Mouse (Mus musculus) hindbrain, embryonic 13.5 days (tissue): ENCODE results near the gene Acss2. TPM values are rescaled to one million over a fixed set of nuclear protein-coding genes. Genes with fewer than 3 reads are reported as not detected.

Experiments
- ATAC-seq: fragments of 200-750 bp; cut with Nextera tagmentation; 2 replicates; pipeline ENCODE4 v1.8.0; 2017; ENCODE audit warnings: moderate TSS enrichment; ENCODE audit not compliant: low FRiP score
- H3K27ac ChIP-seq: fragments of 300-500 bp; sonication (generic); 2 replicates; pipeline ENCODE4 v1.5.1; 2015; ENCODE audit warnings: inconsistent platforms, mild to moderate bottlenecking, moderate library complexity
- H3K27me3 ChIP-seq: fragments of 300-500 bp; sonication (generic); 2 replicates; pipeline ENCODE4 v1.6.1; 2015; ENCODE audit warnings: mild to moderate bottlenecking, inconsistent platforms
- H3K36me3 ChIP-seq: fragments of 300-500 bp; sonication (generic); 2 replicates; pipeline ENCODE4 v1.6.1; 2015; ENCODE audit warnings: mild to moderate bottlenecking, inconsistent platforms
- H3K4me1 ChIP-seq: fragments of 300-500 bp; sonication (generic); replicated peaks from 2 replicates; pipeline ENCODE4 v1.6.1; 2015; ENCODE audit warnings: inconsistent platforms
- H3K4me2 ChIP-seq: fragments of 300-500 bp; sonication (generic); 2 replicates; pipeline ENCODE4 v1.6.1; 2015; ENCODE audit warnings: inconsistent platforms, mild to moderate bottlenecking, moderate library complexity
- H3K4me3 ChIP-seq: fragments of 300-500 bp; sonication (generic); 2 replicates; pipeline ENCODE4 v1.5.1; 2015; ENCODE audit warnings: mild to moderate bottlenecking, inconsistent platforms
- H3K9ac ChIP-seq: fragments of 300-500 bp; sonication (generic); 2 replicates; pipeline ENCODE4 v1.6.1; 2015; ENCODE audit warnings: mild to moderate bottlenecking, inconsistent platforms
- H3K9me3 ChIP-seq: fragments of 300-500 bp; sonication (generic); 2 replicates; pipeline ENCODE4 v1.6.1; 2016; ENCODE audit warnings: inconsistent platforms
- WGBS: fragments of 180-500 bp; shearing (Covaris S2); methylation state at CpG from one replicate; pipeline ENCODE4 v1.1.7; 2015; 5-methylcytosine and 5-hydroxymethylcytosine counted together
- polyA plus RNA-seq: library from polyadenylated mRNA; unstranded; fragments of >200 nt; fragmentation: Nextera tagmentation; extraction: Ambion mirVana; gene quantifications from 2 replicates; pipeline ENCODE4 v1.2.1, GENCODE M21; 2015

Acss2 gene
- polyA plus RNA-seq: 26.6 and 29.0 TPM in 2 replicates

DNA sequence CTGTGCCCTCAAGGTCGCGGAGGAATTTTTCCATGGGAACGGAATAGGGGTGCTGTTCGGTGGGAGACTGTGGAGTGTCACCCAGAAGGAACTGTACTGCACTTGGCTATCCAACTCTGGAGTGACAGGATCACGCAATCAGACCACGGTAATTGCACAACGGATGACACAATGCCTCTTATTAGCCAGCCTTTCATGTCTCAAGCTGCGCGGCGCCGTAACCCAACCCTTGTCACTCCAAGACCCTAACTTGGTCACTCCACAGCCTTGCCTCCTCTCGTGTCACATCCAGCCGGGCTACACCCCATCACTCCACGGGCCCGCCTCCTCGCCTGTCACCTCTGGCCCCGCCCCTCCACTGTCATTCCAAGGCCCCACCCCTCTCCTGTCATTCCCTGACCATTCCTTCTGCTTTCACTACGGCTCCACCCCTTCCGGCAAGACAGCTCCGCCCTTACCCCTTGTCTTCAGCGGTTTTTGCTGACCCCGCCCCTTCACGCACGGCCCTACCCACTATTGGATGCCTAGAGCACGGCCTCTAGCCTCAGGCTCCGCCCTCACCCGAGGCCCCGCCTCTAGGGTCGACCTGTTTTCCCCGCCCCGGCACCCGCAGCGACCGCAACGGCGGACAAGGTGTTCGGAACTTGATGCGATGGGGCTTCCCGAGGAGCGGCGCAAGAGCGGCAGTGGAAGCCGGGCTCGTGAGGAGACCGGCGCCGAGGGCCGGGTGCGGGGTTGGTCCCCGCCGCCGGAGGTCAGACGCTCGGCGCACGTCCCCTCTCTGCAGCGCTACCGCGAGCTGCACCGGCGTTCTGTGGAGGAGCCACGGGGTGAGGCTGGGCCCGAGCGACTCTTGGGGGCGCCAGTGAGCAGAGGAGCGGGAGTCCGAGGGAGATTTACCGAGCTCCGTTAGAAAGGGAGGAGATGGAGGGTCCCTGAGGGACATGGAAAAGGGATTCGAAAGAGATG is at the start of gene Acss2, which contains the start of gene Ggt7:
Gene Acss2 (plus strand): TSS at position 494 of the 969 bp plus-strand sequence.
Gene Ggt7 (minus strand): TSS at position 783 of the 969 bp plus-strand sequence.
- Histone ChIP-seq H3K4me3 (peak within 1 kb of the TSS; percentile 66), H3K9me3 (no peaks in the 10 kb centered on the region), H3K36me3 (no peaks in the 10 kb centered on the region), H3K4me1 (peaks cover 29% of the 10 kb centered on the region), H3K4me2 (peak within 1 kb of the TSS; percentile 76), H3K27ac (peak within 1 kb of the TSS; percentile 85), H3K27me3 (no peaks in the 10 kb centered on the region), H3K9ac (peak within 1 kb of the TSS; percentile 75)
- peak; percentile 98 for ATAC-seq
- WGBS: 3% methylated on average over 70 of the region's 70 CpGs

- WGBS: under 1% methylated on average over 52 of the region's 71 CpGs
- Histone ChIP-seq H3K9me3 (no peaks in the 10 kb centered on the region), H3K4me1 (peaks cover 37% of the 10 kb centered on the region), H3K9ac (peak overlapping the region; percentile 96), H3K36me3 (no peaks in the 10 kb centered on the region), H3K27me3 (no peaks in the 10 kb centered on the region), H3K4me2 (peak overlapping the region; percentile 84), H3K4me3 (peak overlapping the region; percentile 88), H3K27ac (peak overlapping the region; percentile 95)
- ATAC-seq: peak; percentile 70
Measured at GRCm38 (mm10) chr2:155472671-155473569, 44.8 kb upstream of the Acss2 start.

DNA sequence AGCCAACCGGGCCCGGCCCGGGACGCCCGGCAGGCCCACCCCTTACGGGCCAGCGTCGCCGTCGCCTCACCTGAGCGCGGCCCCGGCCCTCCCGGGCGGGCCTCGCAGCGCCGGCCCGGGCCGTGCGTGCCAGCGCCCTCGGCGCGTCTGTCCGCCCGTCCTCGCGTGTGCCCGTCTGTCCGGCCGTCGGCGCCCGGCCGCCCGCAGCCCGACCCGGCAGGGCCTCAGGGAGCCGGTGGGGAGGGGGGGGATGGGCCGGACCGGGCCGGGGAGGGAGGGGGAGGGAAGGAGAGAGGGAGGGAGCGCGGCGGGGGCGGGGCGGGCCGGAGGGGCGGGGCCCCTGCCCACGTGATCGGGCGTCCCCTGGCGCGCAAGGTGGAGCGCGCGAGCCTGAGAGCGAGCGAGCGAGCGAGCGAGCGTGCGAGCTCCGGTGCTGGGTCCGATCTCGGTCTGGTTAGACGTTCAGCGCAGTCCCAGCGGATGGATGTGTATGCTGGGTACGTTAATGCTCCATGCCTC is 44.1 kb upstream of the Acss2 start, which contains the start of gene Ncoa6:
Gene Ncoa6 (minus strand): TSS at position 325 of the 519 bp plus-strand sequence.
- peak; percentile 88 for ATAC-seq
- Histone ChIP-seq H3K9me3 (no peaks in the 10 kb centered on the region), H3K4me2 (peak within 1 kb of the TSS; percentile 84), H3K27ac (peak within 1 kb of the TSS; percentile 95), H3K27me3 (no peaks in the 10 kb centered on the region), H3K4me1 (peaks cover 37% of the 10 kb centered on the region), H3K36me3 (no peaks in the 10 kb centered on the region), H3K9ac (peak within 1 kb of the TSS; percentile 96), H3K4me3 (peak within 1 kb of the TSS; percentile 88)
- WGBS: under 1% methylated on average over 51 of the region's 72 CpGs

DNA sequence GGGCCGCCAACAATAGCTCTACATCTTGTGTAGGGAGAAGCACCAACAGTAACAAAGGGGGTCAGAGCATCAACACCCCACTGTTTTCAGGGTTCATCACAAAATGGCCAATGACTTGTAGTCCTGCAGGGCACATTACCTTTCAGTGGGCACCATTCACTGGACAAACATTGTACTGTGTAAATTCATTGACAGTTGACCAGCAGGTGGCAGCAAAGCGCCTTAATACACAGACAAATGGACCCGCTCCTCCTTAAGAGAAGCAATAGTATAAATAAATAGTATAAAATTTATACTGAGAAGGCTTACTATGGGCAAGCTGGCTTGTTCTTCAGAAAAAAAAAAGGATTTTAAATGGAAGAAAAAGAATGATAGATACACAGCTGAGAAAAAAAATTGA is 35.7 kb upstream of the Acss2 start:
- Histone ChIP-seq H3K27ac (no peak overlapping the region), H3K4me2 (no peak overlapping the region), H3K27me3 (no peaks in the 10 kb centered on the region), H3K9me3 (no peaks in the 10 kb centered on the region), H3K9ac (no peak overlapping the region), H3K4me1 (no peaks in the 10 kb centered on the region), H3K36me3 (no peaks in the 10 kb centered on the region), H3K4me3 (no peak overlapping the region)
- 50% methylated on average over 3 of the region's 3 CpGs for WGBS
- ATAC-seq: no peak

- no peak overlapping the region for H3K9ac ChIP-seq
- H3K4me2 ChIP-seq: no peak overlapping the region
- H3K36me3 ChIP-seq: peaks cover 69% of the 10 kb centered on the region
- H3K4me3 ChIP-seq: no peak overlapping the region
- WGBS: 87% methylated on average over 6 of the region's 6 CpGs
- no peaks in the 10 kb centered on the region for H3K27me3 ChIP-seq
- H3K9me3 ChIP-seq: no peaks in the 10 kb centered on the region
- no peak for ATAC-seq
- H3K27ac ChIP-seq: no peak overlapping the region
- no peaks in the 10 kb centered on the region for H3K4me1 ChIP-seq
Measured at GRCm38 (mm10) chr2:155490998-155491397, 26.8 kb upstream of the Acss2 start.

DNA sequence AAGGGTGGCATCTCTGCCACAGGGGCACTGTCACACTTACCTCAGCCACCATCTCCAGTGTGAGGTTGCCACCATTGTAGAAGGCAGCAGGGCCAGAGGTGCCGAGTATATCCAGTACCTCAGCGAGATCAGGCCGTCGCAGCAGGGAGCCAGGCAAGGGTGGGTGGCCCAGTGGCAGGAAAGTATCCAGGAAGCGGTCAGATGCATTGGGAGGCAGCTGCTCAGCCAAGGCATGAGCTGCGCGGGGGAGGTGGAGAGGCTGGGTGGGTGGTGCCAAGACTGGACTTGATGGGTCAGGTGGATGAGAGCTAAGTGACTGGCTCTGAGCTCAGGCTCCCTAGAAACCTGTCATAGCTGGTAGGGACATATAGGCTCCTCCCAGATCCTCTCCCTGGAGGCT is 15.2 kb upstream of the Acss2 start:
- Histone ChIP-seq H3K9me3 (no peaks in the 10 kb centered on the region), H3K4me3 (no peak overlapping the region), H3K36me3 (peaks cover 80% of the 10 kb centered on the region), H3K4me2 (no peak overlapping the region), H3K27ac (no peak overlapping the region), H3K9ac (no peak overlapping the region), H3K4me1 (no peaks in the 10 kb centered on the region), H3K27me3 (no peaks in the 10 kb centered on the region)
- 85% methylated on average over 7 of the region's 7 CpGs for WGBS
- no peak for ATAC-seq

- Histone ChIP-seq H3K4me1 (no peaks in the 10 kb centered on the region), H3K4me2 (no peak overlapping the region), H3K36me3 (peaks cover 63% of the 10 kb centered on the region), H3K9me3 (no peaks in the 10 kb centered on the region), H3K27me3 (no peaks in the 10 kb centered on the region), H3K4me3 (no peak overlapping the region), H3K9ac (0 out of 2 replicates have a peak overlapping the region, but pooled peaks have one; percentile 14), H3K27ac (no peak overlapping the region)
- no peak for ATAC-seq
- WGBS: 73% methylated on average over 13 of the region's 13 CpGs
Measured at GRCm38 (mm10) chr2:155504440-155505355, 13.1 kb upstream of the Acss2 start.

DNA sequence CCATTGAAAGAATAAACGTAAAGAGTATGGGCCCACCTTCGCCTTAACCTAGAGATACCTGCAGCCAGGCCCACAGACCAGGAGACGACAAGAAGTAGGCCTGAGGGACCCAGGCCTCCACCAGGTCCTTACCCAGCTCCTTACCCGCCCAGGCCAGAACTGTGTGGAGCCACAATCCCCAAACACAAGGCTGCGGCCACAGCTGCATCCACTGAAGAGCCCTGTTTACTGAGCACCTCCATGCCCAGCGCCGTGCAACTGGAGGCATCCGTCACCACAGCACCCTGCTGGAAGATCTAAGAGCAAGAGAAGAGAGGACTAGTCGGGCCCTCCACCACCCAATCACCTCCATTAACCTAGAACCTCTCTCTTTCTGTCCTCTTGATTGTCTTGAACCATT is 11.9 kb upstream of the Acss2 start:
- Histone ChIP-seq H3K36me3 (peaks cover 54% of the 10 kb centered on the region), H3K27me3 (no peaks in the 10 kb centered on the region), H3K9ac (0 out of 2 replicates have a peak overlapping the region, but pooled peaks have one; percentile 13), H3K27ac (no peak overlapping the region), H3K4me2 (no peak overlapping the region), H3K4me3 (no peak overlapping the region), H3K4me1 (no peaks in the 10 kb centered on the region), H3K9me3 (no peaks in the 10 kb centered on the region)
- ATAC-seq: no peak
- WGBS: 91% methylated on average over 9 of the region's 9 CpGs

DNA sequence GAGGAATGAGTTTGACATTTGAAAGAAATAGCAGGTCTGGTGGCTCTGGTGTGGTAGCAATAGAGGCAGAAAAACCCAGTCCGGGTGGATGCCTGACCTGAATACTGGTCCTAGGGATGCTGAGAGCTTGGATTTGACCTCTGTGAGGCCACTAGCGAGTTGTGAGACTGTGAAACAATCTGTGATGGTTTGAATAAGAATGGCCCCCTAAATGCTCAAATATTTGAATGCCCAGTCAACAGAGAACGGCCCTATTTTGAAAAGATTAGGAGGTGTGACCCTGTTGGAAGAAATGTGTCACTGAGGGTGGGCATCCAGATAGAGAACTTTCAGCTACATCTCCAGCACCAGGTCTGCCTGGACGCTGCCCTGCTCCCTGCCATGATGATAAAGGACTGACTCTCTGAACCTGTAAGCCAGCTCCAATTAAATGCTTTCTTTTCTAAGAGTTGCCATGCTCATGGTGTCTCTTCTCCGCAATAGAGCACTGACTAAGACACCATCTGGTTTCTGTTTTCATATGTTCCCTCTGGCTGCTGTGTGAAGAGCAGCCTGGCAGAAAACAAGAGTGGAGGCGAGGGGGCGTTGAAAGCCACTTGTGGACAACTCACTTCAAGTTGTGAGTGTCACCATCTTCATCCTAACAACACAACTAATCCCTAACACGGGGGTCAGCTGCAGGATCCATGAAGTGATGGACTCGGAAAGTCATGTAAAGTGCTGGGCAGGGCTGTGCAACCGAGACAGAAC is 9.9 kb upstream of the Acss2 start:
- Histone ChIP-seq H3K36me3 (peaks cover 45% of the 10 kb centered on the region), H3K4me3 (no peak overlapping the region), H3K9ac (no peak overlapping the region), H3K27ac (no peak overlapping the region), H3K27me3 (no peaks in the 10 kb centered on the region), H3K9me3 (no peaks in the 10 kb centered on the region), H3K4me1 (peaks cover 7% of the 10 kb centered on the region), H3K4me2 (no peak overlapping the region)
- ATAC-seq: no peak
- 77% methylated on average over 10 of the region's 10 CpGs for WGBS

- WGBS: 58% methylated on average over 4 of the region's 4 CpGs
- Histone ChIP-seq H3K27ac (no peak overlapping the region), H3K4me1 (peaks cover 27% of the 10 kb centered on the region), H3K36me3 (peaks cover 12% of the 10 kb centered on the region), H3K4me2 (peak overlapping the region; percentile 84), H3K9me3 (no peaks in the 10 kb centered on the region), H3K4me3 (no peak overlapping the region), H3K9ac (no peak overlapping the region), H3K27me3 (no peaks in the 10 kb centered on the region)
- ATAC-seq: no peak
Measured at GRCm38 (mm10) chr2:155512479-155512878, 5.3 kb upstream of the Acss2 start.
